Comparison of ENCODE assay signal across 9 mouse cellular contexts in the genomic region with DNA sequence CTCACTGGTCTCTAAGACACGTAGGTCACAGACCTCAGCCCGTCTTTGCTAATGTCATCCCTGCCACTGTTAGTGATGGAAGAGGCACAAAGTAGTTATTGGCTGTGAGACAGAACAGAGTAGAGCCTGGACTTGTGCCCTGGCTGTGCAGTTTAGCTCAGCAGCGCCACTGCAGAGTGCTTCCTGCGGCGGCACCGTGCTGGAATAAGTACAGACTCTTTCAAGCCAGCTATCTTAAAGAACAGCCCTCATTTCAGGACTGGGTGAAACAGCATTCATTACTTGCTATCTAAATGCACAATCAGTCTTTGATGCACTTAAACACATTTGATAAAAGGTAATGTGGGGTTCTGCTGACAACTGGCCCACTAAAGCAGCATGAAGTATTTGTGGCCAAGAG.
DNase-seq lines count a peak whose midpoint lies in the region; ATAC-seq and TF ChIP-seq lines count a peak whose summit lies in the region.
"Had no signal": no experiment of that assay in that cellular context is flagged by ENCODE, and none has a peak within 500 bp of the region (broad histone marks: within the 10 kb centered on the region; RNA-seq: fewer than 3 reads in every experiment).

No protein-coding gene starts in this region.

- WGBS in midbrain, embryonic 15.5 days = 79% methylated on average over 6 of the region's 6 CpGs
- WGBS in midbrain, embryonic 14.5 days = 83% methylated on average over 6 of the region's 6 CpGs
- WGBS in stomach, postnatal 0 days = 54% methylated on average over 6 of the region's 6 CpGs

- no peak overlapping the region for H3K9ac ChIP-seq in midbrain, embryonic 15.5 days
- no peak overlapping the region for H3K9ac ChIP-seq in midbrain, embryonic 14.5 days (replicated peaks; ENCODE audit: low read length)
- H3K9ac ChIP-seq in stomach, postnatal 0 days (ENCODE audit: low read length) = no peak overlapping the region
- H3K9ac ChIP-seq: limb, embryonic 12.5 days had no signal

- H3K27ac ChIP-seq in midbrain, embryonic 15.5 days = no peak overlapping the region
- H3K27ac ChIP-seq in midbrain, embryonic 14.5 days (replicated peaks; ENCODE audit: low read depth, low read length) = no peak overlapping the region
- no peak overlapping the region for H3K27ac ChIP-seq in stomach, postnatal 0 days (replicated peaks)
- H3K27ac ChIP-seq: limb, embryonic 12.5 days had no signal

- H3K4me2 ChIP-seq in midbrain, embryonic 15.5 days = no peak overlapping the region
- no peak overlapping the region for H3K4me2 ChIP-seq in midbrain, embryonic 14.5 days (ENCODE audit: low read length)
- H3K4me2 ChIP-seq in stomach, postnatal 0 days (replicated peaks; ENCODE audit: low read depth) = no peak overlapping the region
- H3K4me2 ChIP-seq: limb, embryonic 12.5 days had no signal

- no peak for TF ChIP-seq EP300 in stomach, postnatal 0 days (optimal IDR thresholded peaks at IDR 0.05)

- TF ChIP-seq CTCF in stomach, postnatal 0 days (IDR thresholded peaks at IDR 0.05; ENCODE audit: low read depth) = peak; percentile 63

- ATAC-seq in midbrain, embryonic 15.5 days (replicated peaks) = peak; percentile 71
- ATAC-seq in midbrain, embryonic 14.5 days (ENCODE audit: low FRiP score, low TSS enrichment) = no peak
- no peak for ATAC-seq in stomach, postnatal 0 days (ENCODE audit: low FRiP score, low TSS enrichment)
- ATAC-seq in megakaryocyte progenitor cell, adult 5-6 weeks (replicated peaks; ENCODE audit: poor library complexity) = no peak

- H3K36me3 ChIP-seq in midbrain, embryonic 15.5 days (replicated peaks) = no peaks in the 10 kb centered on the region
- no peaks in the 10 kb centered on the region for H3K36me3 ChIP-seq in midbrain, embryonic 14.5 days (ENCODE audit: control insufficient read depth, insufficient read depth, low read length)
- no peaks in the 10 kb centered on the region for H3K36me3 ChIP-seq in stomach, postnatal 0 days (ENCODE audit: control insufficient read depth, insufficient read depth, low read length)
- H3K36me3 ChIP-seq: limb, embryonic 12.5 days had no signal

- DNase-seq in adrenal gland, adult 2 months = peak; percentile 65
- no peak for DNase-seq in adrenal gland, adult 8-10 months
- no peak for DNase-seq in midbrain, embryonic 14.5 days
- DNase-seq in layer of hippocampus, postnatal 10 days (ENCODE audit: low spot score in 2 of 2) = peak; percentile 67 to 75
- DNase-seq in stomach, postnatal 0 days (ENCODE audit: low spot score) = no peak
- DNase-seq in kidney, postnatal 25 days = no peak

- H3K9me3 ChIP-seq in midbrain, embryonic 15.5 days = no peaks in the 10 kb centered on the region
- no peaks in the 10 kb centered on the region for H3K9me3 ChIP-seq in midbrain, embryonic 14.5 days (ENCODE audit: control insufficient read depth, low read length)
- no peaks in the 10 kb centered on the region for H3K9me3 ChIP-seq in stomach, postnatal 0 days (ENCODE audit: control insufficient read depth, low read length)
- H3K9me3 ChIP-seq: limb, embryonic 12.5 days had no signal

- H3K4me1 ChIP-seq in midbrain, embryonic 15.5 days = no peaks in the 10 kb centered on the region
- no peaks in the 10 kb centered on the region for H3K4me1 ChIP-seq in midbrain, embryonic 14.5 days (ENCODE audit: control insufficient read depth, insufficient read depth, low read length)
- no peaks in the 10 kb centered on the region for H3K4me1 ChIP-seq in stomach, postnatal 0 days (replicated peaks; ENCODE audit: control insufficient read depth, insufficient read depth)
- H3K4me1 ChIP-seq: limb, embryonic 12.5 days had no signal

- H3K4me3 ChIP-seq in midbrain, embryonic 15.5 days = no peak overlapping the region
- no peak overlapping the region for H3K4me3 ChIP-seq in midbrain, embryonic 14.5 days (replicated peaks; ENCODE audit: low read depth, low read length)
- no peak overlapping the region for H3K4me3 ChIP-seq in stomach, postnatal 0 days (ENCODE audit: low read depth, low read length)
- H3K4me3 ChIP-seq: limb, embryonic 12.5 days had no signal

- no peaks in the 10 kb centered on the region for H3K27me3 ChIP-seq in midbrain, embryonic 15.5 days (replicated peaks)
- no peaks in the 10 kb centered on the region for H3K27me3 ChIP-seq in midbrain, embryonic 14.5 days (ENCODE audit: control insufficient read depth, insufficient read depth, low read length)
- no peaks in the 10 kb centered on the region for H3K27me3 ChIP-seq in stomach, postnatal 0 days (ENCODE audit: control insufficient read depth, insufficient read depth, low read length)
- H3K27me3 ChIP-seq: limb, embryonic 12.5 days had no signal

Comparison
In these comparisons a context has a peak if more than half of its experiments do, and no peak if none do; other contexts are left out.
1. DNase-seq: peak in adrenal gland, adult 2 months (single experiment) and layer of hippocampus, postnatal 10 days (2 of 2); none in adrenal gland, adult 8-10 months (single experiment), midbrain, embryonic 14.5 days (single experiment), stomach, postnatal 0 days (single experiment) and kidney, postnatal 25 days (0 of 2).